Mouse (Mus musculus): ENCODE results near the gene Smyd3. TPM values are rescaled to one million over a fixed set of nuclear protein-coding genes. Genes with fewer than 3 reads are reported as not detected.

Gene Smyd3
- polyA plus RNA-seq, 1 experiment from 2014 or later: 9.5 TPM

Other genes with a start within 250 kb of the Smyd3 start
- gene Tfb2m, start 28.2 kb upstream of the Smyd3 start, polyA plus RNA-seq (2016; fragmentation: Nextera tagmentation; extraction: Ambion mirVana): 13.2 and 17.7 TPM in 2 replicates
- gene Cnst, start 28.3 kb upstream of the Smyd3 start, polyA plus RNA-seq (2016; fragmentation: Nextera tagmentation; extraction: Ambion mirVana): 17.8 and 18.7 TPM in 2 replicates
- 14.5 and 14.8 TPM in 2 replicates for gene Sccpdh, start 150.2 kb upstream of the Smyd3 start, polyA plus RNA-seq (2016; fragmentation: Nextera tagmentation; extraction: Ambion mirVana)
- not detected in 2 replicates for gene Kif28, start 227.2 kb upstream of the Smyd3 start, polyA plus RNA-seq (2016; fragmentation: Nextera tagmentation; extraction: Ambion mirVana)

Data from liver, embryonic 12.5 days (tissue).